Mouse (Mus musculus) midbrain, embryonic 12.5 days (tissue): ENCODE results near the gene Fgfr2. TPM values are rescaled to one million over a fixed set of nuclear protein-coding genes. Genes with fewer than 3 reads are reported as not detected.

ENCODE experiments used
- ATAC-seq: fragments of 200-750 bp; cut with Nextera tagmentation; 2 replicates; pipeline ENCODE4 v1.8.0; 2017; ENCODE audit warnings: low read depth, moderate TSS enrichment, moderate library complexity; ENCODE audit not compliant: low FRiP score
- H3K27ac ChIP-seq: fragments of 300-500 bp; sonication (generic); replicated peaks from 2 replicates; pipeline ENCODE4 v1.5.1; 2016; ENCODE audit warnings: mild to moderate bottlenecking
- H3K27me3 ChIP-seq: fragments of 300-500 bp; sonication (generic); 2 replicates; pipeline ENCODE4 v1.6.1; 2016; ENCODE audit warnings: mild to moderate bottlenecking
- H3K36me3 ChIP-seq: fragments of 300-500 bp; sonication (generic); 2 replicates; pipeline ENCODE4 v1.6.1; 2016
- H3K4me1 ChIP-seq: fragments of 300-500 bp; sonication (generic); 2 replicates; pipeline ENCODE4 v1.6.1; 2016
- H3K4me2 ChIP-seq: fragments of 300-500 bp; sonication (generic); replicated peaks from 2 replicates; pipeline ENCODE4 v1.6.1; 2016; ENCODE audit warnings: mild to moderate bottlenecking, moderate library complexity
- H3K4me3 ChIP-seq: fragments of 300-500 bp; sonication (generic); 2 replicates; pipeline ENCODE4 v1.5.1; 2016; ENCODE audit warnings: mild to moderate bottlenecking
- H3K9ac ChIP-seq: fragments of 300-500 bp; sonication (generic); replicated peaks from 2 replicates; pipeline ENCODE4 v1.6.1; 2016; ENCODE audit warnings: mild to moderate bottlenecking, moderate library complexity
- H3K9me3 ChIP-seq: fragments of 300-500 bp; sonication (generic); 2 replicates; pipeline ENCODE4 v1.6.1; 2016; ENCODE audit warnings: mild to moderate bottlenecking
- WGBS: fragments of 180-500 bp; shearing (Covaris S2); methylation state at CpG from one replicate; pipeline ENCODE4 v1.1.7; 2016; 5-methylcytosine and 5-hydroxymethylcytosine counted together
- polyA plus RNA-seq: library from polyadenylated mRNA; unstranded; fragments of >200 nt; fragmentation: Nextera tagmentation; extraction: Ambion mirVana; gene quantifications from 2 replicates; pipeline ENCODE4 v1.2.1, GENCODE M21; 2016

Fgfr2 gene
- polyA plus RNA-seq, 1 experiment from 2014 or later = 96.5 TPM

- WGBS = 26% methylated on average over 4 of the region's 4 CpGs
- ATAC-seq = no peak
Observed at GRCm38 (mm10) chr7:131897282-131897681, 1225.9 kb downstream of the Fgfr2 start.

DNA sequence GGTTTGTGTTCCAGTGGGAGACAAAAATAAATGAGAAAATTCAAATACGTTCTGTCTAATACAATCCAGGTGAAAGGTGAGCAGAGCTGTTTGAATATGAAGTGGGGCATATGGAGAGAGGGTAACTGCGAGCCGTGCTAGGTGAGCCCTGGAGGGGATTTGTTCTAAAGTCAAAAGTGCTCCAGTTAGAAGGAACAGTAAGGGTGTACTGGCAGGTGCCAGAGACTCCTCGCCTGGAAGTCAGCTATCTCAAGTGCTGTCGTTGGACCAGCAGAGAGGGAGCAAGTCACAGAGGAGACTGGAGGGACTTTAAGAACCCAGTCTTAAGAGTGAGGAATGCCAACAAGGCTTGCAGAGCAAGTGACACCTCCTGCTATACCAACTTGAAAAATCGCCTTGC is 1240.3 kb downstream of the Fgfr2 start:
- WGBS = 70% methylated on average over 6 of the region's 6 CpGs

More at GRCm38 (mm10) chr7:131897282-131897681, 1225.9 kb downstream of the Fgfr2 start:
- Histone ChIP-seq H3K27me3 (no peaks in the 10 kb centered on the region), H3K4me3 (no peak overlapping the region), H3K9ac (no peak overlapping the region), H3K36me3 (no peaks in the 10 kb centered on the region), H3K27ac (no peak overlapping the region), H3K4me2 (no peak overlapping the region), H3K9me3 (0 out of 2 replicates have a peak, but pooled peaks cover 8% of the 10 kb centered on the region), H3K4me1 (no peaks in the 10 kb centered on the region)

GRCm38 (mm10) chr7:131881876-131882615 is 1241.1 kb downstream of the Fgfr2 start:
- WGBS = 49% methylated on average over 5 of the region's 5 CpGs
- Histone ChIP-seq H3K4me3 (no peak overlapping the region), H3K36me3 (no peaks in the 10 kb centered on the region), H3K27me3 (peaks cover 56% of the 10 kb centered on the region), H3K4me1 (no peaks in the 10 kb centered on the region), H3K9ac (no peak overlapping the region), H3K27ac (no peak overlapping the region), H3K4me2 (no peak overlapping the region), H3K9me3 (no peaks in the 10 kb centered on the region)
- peak; percentile 52; the same call in 1 of the 2 replicates for ATAC-seq

More for the DNA sequence above, 1240.3 kb downstream of the Fgfr2 start:
- ATAC-seq = no peak
- Histone ChIP-seq H3K9ac (no peak overlapping the region), H3K36me3 (no peaks in the 10 kb centered on the region), H3K4me3 (no peak overlapping the region), H3K4me2 (no peak overlapping the region), H3K4me1 (no peaks in the 10 kb centered on the region), H3K9me3 (no peaks in the 10 kb centered on the region), H3K27me3 (peaks cover 53% of the 10 kb centered on the region), H3K27ac (no peak overlapping the region)

DNA sequence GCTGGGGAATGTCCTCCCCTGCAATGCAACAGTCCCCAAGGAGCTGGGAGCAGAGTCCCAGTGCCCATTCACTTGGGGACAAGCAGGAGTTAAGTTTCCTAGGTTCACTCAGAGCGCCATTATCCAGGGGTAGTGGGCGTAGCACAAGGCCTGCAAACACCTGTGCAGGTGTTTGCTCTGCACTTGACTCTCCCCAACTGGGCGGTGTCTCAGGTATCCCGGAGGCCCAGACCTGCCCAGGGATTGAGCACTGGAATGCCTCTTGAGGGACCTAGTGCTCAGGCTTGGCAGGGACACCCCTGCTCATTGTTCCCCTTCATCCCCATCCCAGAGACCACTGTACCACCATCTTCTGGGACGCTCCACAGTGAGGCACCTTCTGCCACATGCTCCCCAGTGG is 1243.0 kb downstream of the Fgfr2 start:
- WGBS = 86% methylated on average over 5 of the region's 5 CpGs
- peaks cover 54% of the 10 kb centered on the region for H3K27me3 ChIP-seq

DNA sequence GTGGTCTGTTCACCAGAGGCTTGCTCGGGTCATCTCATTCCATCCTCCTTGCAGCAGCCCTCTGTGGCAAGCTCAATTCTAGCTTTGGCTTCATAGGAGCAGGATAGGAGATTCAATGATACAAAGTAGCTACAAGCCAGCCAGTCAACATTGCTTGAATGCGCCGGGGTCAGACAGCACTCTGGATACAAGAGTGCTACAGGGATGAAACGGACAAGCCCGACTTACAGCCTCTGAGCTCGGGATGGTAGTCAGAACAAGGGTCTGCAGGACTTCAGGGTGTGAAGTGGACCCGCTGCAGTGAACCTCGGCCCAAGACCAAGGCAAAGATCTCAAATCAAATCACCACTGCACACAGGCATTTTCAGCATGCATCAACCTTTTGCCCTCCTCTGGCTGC is 1244.3 kb downstream of the Fgfr2 start:
- no peaks in the 10 kb centered on the region for H3K4me1 ChIP-seq
- peaks cover 52% of the 10 kb centered on the region for H3K27me3 ChIP-seq
- H3K27ac ChIP-seq = no peak overlapping the region
- H3K9me3 ChIP-seq = no peaks in the 10 kb centered on the region
- no peaks in the 10 kb centered on the region for H3K36me3 ChIP-seq
- H3K4me3 ChIP-seq = no peak overlapping the region
- H3K9ac ChIP-seq = no peak overlapping the region
- ATAC-seq = no peak
- no peak overlapping the region for H3K4me2 ChIP-seq
- 72% methylated on average over 8 of the region's 8 CpGs for whole genome bisulfite sequencing

More for the DNA sequence above, 1243.0 kb downstream of the Fgfr2 start:
- no peak overlapping the region for H3K27ac ChIP-seq
- H3K36me3 ChIP-seq = no peaks in the 10 kb centered on the region
- H3K4me2 ChIP-seq = no peak overlapping the region
- no peaks in the 10 kb centered on the region for H3K4me1 ChIP-seq
- H3K4me3 ChIP-seq = no peak overlapping the region
- ATAC-seq = no peak
- H3K9me3 ChIP-seq = no peaks in the 10 kb centered on the region
- H3K9ac ChIP-seq = no peak overlapping the region

DNA sequence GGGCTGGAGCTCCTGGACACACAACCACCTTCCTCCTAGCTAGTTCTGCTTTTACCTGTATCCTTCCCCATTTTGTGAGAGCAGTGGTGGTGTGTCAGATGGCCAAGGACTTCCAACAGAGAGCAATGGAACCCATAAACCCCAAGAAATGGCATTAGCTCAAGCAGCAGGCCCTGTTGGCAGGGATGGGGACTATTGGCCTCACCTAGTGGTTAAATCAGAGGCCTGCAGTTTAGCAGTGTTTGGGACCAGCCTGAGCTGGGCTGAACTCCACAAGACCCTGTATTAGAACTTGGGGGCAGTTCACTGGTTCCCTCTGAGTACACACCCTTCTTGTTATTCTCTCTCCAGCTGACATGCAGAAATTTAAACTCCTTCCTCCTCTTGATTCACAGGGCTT is 1262.0 kb downstream of the Fgfr2 start:
- no peaks in the 10 kb centered on the region for H3K36me3 ChIP-seq
- no peaks in the 10 kb centered on the region for H3K9me3 ChIP-seq
- no peak overlapping the region for H3K27ac ChIP-seq
- no peak for ATAC-seq
- no peak overlapping the region for H3K4me3 ChIP-seq
- H3K9ac ChIP-seq = no peak overlapping the region
- no peak overlapping the region for H3K4me2 ChIP-seq
- no peaks in the 10 kb centered on the region for H3K4me1 ChIP-seq
- H3K27me3 ChIP-seq = peaks cover 22% of the 10 kb centered on the region; the same call in 1 of the 2 replicates

GRCm38 (mm10) chr7:131855641-131856040 is 1267.5 kb downstream of the Fgfr2 start:
- ATAC-seq = no peak
- no peak overlapping the region for H3K27ac ChIP-seq
- peaks cover 36% of the 10 kb centered on the region for H3K27me3 ChIP-seq
- H3K4me3 ChIP-seq = no peak overlapping the region
- no peak overlapping the region for H3K9ac ChIP-seq
- no peaks in the 10 kb centered on the region for H3K9me3 ChIP-seq
- no peak overlapping the region for H3K4me2 ChIP-seq
- 95% methylated on average over 2 of the region's 2 CpGs for WGBS
- no peaks in the 10 kb centered on the region for H3K36me3 ChIP-seq
- H3K4me1 ChIP-seq = 0 out of 2 replicates have a peak, but pooled peaks cover 2% of the 10 kb centered on the region

DNA sequence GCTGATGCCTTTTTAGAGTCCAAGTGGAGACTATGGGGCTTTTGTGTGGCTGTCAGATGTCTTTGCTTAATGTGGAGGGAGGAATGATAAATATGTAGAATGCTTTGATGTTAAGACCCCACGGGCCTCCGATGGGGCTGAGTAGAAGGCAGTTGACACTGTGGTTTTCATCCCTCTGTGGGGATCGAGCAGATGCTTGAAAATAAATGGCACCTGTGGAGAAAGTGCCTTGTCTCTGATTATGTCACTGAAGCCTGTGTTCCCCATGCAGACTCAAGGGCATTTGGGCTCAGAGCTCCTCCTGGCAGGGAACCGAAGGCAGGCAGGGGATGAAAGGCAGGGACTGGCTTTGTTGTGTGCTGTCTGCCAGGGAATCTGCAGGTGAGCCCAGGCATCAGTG is 1272.6 kb downstream of the Fgfr2 start:
- Histone ChIP-seq H3K27ac (no peak overlapping the region), H3K36me3 (no peaks in the 10 kb centered on the region), H3K4me3 (no peak overlapping the region), H3K9me3 (no peaks in the 10 kb centered on the region), H3K9ac (no peak overlapping the region), H3K4me1 (peaks cover 20% of the 10 kb centered on the region), H3K27me3 (peaks cover 72% of the 10 kb centered on the region), H3K4me2 (no peak overlapping the region)
- no peak for ATAC-seq
- WGBS = 35% methylated on average over 4 of the region's 4 CpGs

DNA sequence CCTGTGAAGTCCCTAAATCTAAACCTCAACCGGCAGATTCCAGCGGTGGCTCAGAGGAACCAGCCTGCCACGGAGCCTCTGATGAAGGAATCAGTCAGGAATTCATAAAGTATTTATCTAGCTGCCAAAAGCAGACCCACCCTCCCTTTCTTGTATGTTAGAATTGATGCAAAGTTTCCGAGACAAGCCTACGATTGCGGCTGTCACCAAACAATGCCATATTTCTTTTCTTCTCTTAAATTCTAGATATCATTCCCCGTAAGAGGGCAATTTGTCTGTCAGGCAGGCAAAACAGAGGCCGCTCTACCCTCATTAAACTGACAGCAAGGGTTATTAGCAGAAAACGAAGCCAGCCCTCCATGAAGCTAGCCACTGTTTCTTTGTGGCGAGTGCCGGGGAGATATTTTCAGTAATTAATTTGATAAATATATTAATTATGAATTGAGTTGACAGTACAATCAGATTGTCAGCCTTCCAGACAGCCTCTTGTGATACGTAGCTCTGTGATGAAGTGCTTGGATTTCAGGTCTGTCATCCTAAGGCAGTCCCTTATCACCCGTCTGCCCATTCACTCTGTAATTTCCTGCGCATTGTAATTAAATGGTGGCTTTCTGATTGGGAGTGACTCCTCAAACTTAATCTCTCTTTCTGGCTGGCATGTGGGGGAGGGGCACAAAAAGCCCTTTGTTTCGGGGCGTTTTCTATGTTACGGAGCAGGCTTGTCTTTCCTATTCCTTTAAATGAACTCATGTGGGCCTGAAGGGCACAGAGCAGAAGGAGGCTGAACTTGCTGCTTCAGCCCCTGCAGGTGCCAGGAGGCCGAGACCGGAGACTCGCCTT is 1276.9 kb downstream of the Fgfr2 start:
- Histone ChIP-seq H3K9me3 (no peaks in the 10 kb centered on the region), H3K9ac (no peak overlapping the region; the same call in 1 of the 2 replicates), H3K27ac (peak overlapping the region; percentile 54), H3K4me1 (peaks cover 22% of the 10 kb centered on the region), H3K4me3 (no peak overlapping the region), H3K27me3 (peaks cover 68% of the 10 kb centered on the region), H3K36me3 (no peaks in the 10 kb centered on the region), H3K4me2 (no peak overlapping the region; the same call in 1 of the 2 replicates)
- ATAC-seq = no peak
- WGBS = 44% methylated on average over 20 of the region's 20 CpGs

DNA sequence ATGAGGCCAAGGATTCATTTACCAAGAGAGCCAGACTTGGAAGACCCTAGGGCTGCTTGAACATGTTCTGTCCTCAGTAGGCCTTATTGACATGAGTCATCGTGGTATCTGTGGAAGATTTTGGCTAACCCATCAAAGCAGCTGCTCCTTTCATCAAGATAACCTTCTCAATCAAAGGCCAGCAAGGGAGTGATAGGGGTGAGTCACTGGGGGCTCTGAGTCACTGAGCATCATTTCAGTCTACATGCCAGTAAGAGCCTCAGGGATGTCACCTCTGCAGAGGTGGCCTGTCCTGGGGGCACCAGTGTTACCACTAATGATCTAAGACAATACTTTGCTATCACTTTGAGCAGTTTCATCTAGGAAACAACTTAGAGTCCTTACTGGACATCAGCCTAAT is 1292.9 kb downstream of the Fgfr2 start:
- no peak for ATAC-seq
- H3K4me2 ChIP-seq = no peak overlapping the region
- 82% methylated on average over 1 of the region's 1 CpGs for WGBS
- H3K9me3 ChIP-seq = no peaks in the 10 kb centered on the region
- no peaks in the 10 kb centered on the region; the same call in 1 of the 2 replicates for H3K4me1 ChIP-seq
- H3K9ac ChIP-seq = no peak overlapping the region
- H3K27me3 ChIP-seq = 0 out of 2 replicates have a peak, but pooled peaks cover 3% of the 10 kb centered on the region
- no peaks in the 10 kb centered on the region for H3K36me3 ChIP-seq
- H3K27ac ChIP-seq = no peak overlapping the region
- H3K4me3 ChIP-seq = no peak overlapping the region

GRCm38 (mm10) chr7:131826811-131827210 is 1296.3 kb downstream of the Fgfr2 start:
- 84% methylated on average over 5 of the region's 5 CpGs for WGBS
- Histone ChIP-seq H3K36me3 (no peaks in the 10 kb centered on the region), H3K27ac (no peak overlapping the region), H3K4me1 (no peaks in the 10 kb centered on the region), H3K9ac (no peak overlapping the region), H3K27me3 (0 out of 2 replicates have a peak, but pooled peaks cover 3% of the 10 kb centered on the region), H3K4me2 (no peak overlapping the region), H3K9me3 (no peaks in the 10 kb centered on the region), H3K4me3 (no peak overlapping the region)
- no peak for ATAC-seq

GRCm38 (mm10) chr7:131817976-131818375 is 1305.2 kb downstream of the Fgfr2 start:
- Histone ChIP-seq H3K4me3 (no peak overlapping the region), H3K27ac (no peak overlapping the region), H3K9me3 (no peaks in the 10 kb centered on the region), H3K4me2 (no peak overlapping the region), H3K36me3 (no peaks in the 10 kb centered on the region), H3K9ac (no peak overlapping the region), H3K4me1 (0 out of 2 replicates have a peak, but pooled peaks cover 7% of the 10 kb centered on the region), H3K27me3 (peaks cover 23% of the 10 kb centered on the region)
- no peak for ATAC-seq
- WGBS = 82% methylated on average over 6 of the region's 6 CpGs
